Mouse (Mus musculus) gastrocnemius, postnatal 4 days (tissue): ENCODE results near the gene Aqp3. TPM values are rescaled to one million over a fixed set of nuclear protein-coding genes. Genes with fewer than 3 reads are reported as not detected.

ENCODE experiments used
- DNase-seq, 2 experiments: peaks; one replicate each; pipeline ENCODE4 v3.0.0; 2021 to 2022; ENCODE audit warnings: low spot score in 2 of 2, mixed read lengths in 2 of 2
- long read RNA-seq, 2 experiments: library from polyadenylated mRNA; stranded (forward); transcript quantifications; one replicate each; pipeline ENCODE4 v2.0.0; 2021
- total RNA-seq, 2 experiments: library from RNA; stranded (reverse); gene quantifications; 2 replicates each; pipeline ENCODE4 v1.2.3; 2021

Aqp3 gene
- total RNA-seq = under 1 TPM in 1 of 2 experiments, not detected in 1; 0.49 TPM
- long read RNA-seq, experiment 1, partial matches to known transcripts = 0 of 3 reads
- long read RNA-seq, experiment 1, other reads (novel, unspliced or antisense) = 0 of 3 reads
- long read RNA-seq, experiment 2 = 0 reads

DNA sequence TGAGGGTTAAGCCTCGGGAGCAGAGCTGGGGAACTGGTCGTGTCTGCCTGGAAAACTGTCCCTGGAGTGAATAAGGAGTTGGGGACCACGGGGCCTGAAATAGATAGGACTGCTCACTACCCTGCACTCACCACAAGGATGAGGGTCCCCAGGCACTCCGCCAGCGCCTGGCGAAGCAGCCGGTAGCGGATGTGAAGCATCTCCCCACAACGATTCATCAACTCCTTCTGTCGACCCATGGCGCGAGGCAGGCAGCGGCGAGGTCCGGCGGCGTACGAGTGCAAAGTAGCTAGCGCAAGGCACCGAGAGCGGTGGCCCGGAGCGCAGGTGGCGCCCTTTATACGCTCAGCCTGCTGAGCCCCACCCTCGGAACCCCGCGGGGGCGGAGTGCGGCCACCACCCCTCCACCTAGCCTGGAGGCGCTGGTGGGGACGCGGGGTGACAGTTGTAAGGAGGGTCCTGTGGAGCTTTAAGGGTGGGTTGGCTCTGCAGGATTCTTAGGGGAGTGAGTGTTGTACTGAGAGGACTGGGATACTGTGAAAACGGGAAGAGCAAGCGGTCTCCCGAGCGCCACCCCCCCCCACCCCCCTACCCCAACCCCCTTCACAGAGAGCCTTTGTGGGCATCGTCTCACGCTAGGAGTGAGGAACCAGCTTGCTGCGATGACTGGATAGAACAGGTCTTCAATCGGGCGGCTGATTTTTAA lies at the start of gene Aqp3:
Gene Aqp3 (minus strand): TSS at position 313 of the 706 bp plus-strand sequence.
- peak in 1 of 2 experiments; percentile 21 for DNase-seq

DNA sequence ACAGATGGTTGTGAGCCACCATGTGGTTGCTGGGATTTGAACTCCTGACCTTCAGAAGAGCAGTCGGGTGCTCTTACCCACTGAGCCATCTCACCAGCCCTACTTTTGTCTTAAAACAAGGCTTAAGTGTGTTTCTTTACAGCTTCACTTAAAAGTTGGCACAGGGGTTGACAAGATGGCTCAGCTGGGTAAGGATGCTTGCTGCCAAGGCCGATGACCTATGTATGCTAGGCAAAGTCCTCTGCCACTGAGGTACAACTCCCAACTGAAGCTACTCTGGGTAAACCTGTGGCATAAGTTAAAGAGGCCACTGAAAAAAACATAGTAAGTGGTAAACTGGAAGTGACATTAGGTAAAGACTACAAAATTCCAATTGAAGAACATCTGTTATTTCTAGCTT lies 44.6 kb upstream of the Aqp3 start:
- DNase-seq = no peak

DNA sequence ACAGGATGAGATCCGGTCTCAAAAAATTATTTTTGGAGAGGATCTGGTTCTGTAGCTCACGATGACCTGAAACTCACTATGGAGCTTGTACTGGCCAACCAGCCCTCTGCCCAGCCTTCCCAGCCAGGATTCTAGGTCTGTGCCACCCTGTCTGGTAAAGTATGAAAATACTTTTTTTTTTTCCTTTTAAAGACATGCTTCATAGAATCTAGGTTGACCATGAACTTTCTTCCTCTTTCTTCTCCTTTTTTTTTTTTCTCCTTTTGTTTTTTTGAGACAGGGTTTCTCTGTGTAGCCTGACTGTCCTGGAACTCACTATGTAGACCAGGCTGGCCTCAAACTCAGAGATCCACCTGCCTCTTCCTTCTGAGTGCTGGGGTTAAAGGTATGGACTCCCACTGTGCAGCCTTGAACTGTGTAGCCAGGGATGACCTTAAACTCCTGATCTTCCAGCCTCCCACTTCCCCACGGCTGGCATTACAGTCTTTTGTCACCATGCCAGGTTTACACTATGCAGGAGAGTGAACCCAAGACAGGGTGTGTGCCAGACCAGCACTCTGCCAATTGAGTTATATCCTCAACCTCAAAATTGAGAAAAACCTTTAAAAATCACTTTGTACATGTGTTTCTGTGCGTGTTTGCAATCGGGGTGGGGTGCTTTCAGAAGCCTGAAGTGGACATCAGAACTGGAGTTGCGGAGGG lies 42.3 kb upstream of the Aqp3 start:
- no peak for DNase-seq

DNA sequence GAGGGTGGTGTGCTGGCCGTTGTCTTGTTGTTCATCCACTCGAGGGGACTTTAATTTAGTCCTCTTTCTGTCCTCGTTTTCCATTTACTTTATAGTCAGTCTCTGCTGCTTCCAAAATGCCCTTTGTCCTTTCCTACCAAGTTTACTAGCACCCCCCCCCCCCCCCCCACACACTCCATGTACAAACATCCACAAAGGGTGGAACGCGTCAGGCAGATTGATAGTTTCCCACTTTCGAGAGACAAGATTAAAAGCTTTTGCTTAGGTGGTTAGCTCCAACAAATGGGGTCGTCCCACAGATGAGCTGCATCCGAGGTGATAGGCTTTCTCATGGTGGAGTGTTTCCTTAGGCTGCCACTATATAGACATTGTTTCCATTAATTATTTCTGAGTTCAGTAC lies 38.8 kb upstream of the Aqp3 start:
- no peak for DNase-seq

DNA sequence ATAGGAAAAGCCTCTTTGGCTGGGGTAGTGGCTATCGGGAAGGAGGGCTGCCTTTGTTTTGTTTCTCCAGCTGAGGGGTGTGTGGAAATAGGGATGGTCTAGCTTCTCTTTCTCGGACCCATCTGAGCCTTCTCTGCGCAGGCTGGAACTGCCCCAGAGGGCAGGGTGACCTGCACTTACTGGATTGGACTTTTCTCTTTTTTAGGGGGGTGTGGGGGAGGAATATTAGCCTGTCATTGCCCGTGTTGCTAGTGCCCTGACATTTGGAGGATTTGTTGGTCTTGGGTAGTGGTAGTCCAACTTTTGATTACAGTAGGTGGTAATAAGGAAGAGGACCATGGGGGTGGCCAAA lies 38.4 kb upstream of the Aqp3 start:
- peak in 1 of 2 experiments; percentile 27 for DNase-seq

DNA sequence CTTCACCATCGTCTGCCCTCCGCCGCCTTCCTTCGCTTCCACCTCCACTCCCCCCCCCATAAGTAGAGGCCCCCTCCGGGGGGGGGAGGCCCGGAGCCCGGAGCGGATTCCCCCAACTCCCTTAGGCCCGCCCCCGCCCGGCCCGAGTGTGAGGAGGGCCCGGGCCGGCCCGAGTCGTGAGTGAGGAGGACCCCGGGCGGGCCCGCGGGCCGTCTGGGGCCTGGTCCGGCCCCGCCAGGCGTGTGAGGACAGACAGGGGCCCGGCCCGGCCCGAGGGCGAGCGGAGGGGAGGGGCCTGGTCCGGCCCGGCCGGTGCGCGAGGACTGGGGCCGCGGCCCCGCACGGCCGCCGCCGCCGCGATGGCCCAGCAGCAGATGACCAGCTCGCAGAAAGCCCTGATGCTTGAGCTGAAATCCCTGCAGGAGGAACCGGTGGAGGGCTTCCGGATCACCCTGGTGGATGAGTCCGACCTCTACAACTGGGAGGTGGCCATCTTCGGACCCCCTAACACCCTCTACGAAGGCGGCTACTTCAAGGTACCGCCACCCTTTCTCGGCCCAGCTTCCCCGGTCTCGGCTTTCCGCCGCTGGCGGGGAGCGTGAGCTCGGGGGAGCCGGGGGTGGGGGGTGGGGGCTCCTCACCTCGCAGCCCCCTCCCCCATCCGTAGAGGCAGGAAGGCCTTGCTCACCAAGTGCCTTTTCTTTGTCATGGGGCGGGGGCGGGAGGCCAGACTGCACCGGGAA lies 37.9 kb upstream of the Aqp3 start, which contains the start of gene Ube2r2:
Gene Ube2r2 (plus strand): TSS at position 33 of the 743 bp plus-strand sequence.
- DNase-seq = peak; percentile 62 to 73

DNA sequence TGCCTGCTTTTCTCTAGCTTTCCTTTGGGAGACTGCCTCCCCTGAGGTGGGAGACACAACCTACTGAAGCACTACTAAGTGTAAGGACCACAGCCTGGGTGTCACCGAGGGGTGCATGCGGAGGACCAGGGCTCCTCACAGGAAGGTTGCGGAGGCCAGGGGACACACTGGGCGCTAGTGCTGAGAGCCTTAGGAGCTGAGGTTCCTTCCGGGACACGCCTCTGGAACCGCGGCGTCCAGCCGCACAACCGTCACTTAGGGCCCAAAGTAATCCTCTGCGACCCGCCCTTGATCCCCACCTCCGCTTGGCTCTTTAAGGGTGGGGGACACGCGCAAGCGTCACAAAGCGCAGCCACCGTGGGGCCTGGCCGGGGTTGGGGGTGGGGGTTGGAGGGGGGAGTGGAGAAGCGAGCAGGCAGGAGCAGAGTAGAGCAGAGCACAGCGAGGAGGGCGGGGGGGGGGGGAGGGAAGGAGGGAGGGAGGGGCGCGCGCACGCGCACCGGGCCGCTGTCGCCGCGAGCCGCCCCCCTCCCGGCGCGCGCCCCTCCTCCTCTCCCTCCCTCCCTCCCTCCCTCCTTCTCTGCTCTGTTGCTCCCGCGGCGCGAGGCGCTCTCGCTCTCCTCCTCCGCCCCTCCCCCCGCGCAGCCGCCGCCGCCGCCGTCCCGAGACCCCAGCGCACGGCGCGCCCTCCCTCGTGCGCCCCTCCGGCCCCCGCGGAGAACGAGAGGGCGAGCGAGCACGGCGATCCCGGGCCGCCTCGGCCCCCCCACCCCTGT lies 37.1 kb upstream of the Aqp3 start:
- peak; percentile 58 to 82 for DNase-seq

DNA sequence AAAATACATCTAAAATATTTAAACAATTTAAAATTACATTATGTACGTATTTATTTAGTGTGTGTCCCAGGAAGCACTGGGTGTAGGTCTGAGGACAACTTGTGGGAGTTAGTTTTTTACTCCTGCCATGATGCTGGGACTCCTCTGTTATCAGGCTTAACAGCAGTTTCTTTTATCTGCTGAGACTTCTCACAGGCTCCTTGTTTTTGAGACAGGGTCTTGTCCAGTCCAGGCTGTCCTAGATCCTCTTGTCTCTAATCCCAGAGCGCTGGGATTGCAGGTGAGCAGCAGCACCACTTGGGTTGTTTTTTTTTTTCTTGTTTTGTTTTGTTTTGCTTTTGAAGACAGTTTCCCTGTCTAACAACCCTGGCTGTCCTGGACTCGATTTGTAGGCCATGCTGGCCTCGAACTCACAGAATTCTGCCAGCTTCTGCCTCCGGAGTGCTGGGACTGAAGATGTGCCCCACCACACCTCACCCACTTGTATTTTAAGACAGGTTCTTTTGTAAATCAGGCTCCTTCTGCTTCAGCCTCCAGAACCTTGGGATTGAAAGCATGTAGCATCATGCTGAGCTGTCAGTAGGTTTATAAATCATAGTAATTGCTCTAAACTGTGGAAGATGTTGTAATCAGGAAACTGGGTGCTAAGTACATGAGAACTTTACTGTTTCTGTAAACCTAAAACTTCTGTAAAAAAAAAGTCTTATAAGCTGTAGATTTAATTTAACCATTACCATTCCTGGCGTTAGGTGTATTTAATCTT lies 35.7 kb upstream of the Aqp3 start:
- no peak for DNase-seq

DNA sequence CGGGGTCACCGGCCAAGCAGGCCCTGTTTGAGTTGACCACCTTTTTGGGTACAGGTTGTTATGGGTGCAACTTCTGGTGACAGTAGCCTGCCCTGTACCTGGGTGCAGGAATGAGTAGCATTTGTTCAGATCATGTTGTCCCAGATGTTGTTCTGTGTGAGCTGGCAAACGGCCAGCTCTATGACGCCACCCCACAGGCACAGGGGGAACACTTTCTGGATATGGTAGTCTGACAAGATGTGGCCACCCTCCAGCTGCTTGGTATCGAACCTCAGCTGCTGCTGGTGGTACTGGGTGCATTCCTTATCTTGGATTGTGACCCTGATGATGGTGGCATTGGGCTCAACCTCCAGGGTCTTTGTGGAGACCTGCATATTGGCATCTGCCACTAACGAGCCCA lies 34.5 kb upstream of the Aqp3 start:
- DNase-seq = no peak

DNA sequence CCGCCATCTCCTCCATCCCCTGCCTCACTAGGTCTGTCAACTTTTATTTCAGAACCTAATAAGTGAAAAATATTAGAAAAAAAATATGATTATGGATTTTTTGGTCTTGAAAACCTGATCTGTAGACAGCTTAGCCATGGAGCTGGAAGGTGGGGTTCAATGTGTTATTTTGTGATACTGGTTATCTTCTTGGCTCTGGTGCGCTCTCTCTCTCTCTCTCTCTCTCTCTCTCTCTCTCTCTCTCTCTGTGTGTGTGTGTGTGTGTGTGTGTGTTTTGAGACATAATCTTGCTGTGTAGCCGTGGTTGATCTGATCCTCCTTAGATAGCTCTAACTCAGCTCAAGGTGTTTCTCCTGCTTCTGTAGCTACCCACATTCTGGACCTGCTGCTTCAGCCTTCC lies 31.9 kb upstream of the Aqp3 start:
- no peak for DNase-seq

DNA sequence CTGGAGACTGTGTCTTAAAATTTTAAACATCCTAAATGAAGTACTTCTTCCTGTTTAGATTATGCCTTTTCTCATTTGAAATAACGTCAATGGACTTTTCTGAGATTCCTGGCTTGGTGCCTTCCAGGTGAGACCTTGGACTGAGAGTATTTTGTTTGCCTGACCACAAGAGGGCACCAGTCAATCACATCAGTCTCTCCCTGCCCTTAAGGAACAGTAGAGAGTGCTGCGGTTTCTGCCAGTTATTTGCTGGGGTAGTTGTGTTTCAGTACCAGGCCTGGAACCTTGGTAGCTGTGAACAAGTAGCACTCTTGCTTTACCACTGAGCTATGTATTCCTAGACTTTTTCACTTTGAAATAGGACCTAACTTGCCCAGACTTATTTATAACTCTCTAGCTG lies 31.4 kb upstream of the Aqp3 start:
- DNase-seq = no peak

DNA sequence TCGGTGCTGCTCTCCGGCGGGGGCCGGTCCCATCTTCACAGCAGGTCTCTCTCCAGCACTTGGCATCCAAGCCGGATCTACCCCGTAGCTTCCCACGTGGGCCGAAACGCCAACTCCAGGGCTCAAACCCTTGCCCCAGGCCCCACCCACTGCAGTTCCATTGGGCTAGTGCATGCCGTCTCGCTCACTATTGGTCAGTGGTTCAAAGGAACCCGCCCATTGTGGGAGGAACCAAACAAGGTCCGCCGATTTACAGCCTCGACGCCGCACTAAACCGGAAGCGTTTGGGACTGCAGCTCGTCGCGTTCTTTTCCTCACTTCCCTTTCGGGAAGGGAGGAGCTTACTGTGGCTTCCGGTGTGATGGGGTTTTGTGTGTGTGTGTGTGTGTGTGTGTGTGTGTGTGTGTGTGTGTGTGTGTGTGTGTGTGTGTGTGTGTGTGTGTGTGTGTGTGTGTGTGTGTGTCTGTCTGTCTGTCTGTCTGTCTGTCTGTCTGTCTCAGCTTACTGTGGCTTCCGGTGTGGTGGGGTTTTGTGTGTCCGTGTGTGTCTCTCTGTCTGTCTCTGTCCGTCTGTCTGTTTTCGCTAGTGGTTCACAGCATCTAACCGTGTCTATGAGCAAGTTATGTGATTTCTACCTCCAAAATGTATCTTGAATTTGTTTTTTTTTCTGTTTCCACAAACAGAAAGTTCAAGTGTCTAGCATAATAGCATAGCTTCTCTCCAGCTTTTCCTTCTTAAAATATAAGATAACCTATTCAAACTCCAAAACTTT lies 26.4 kb upstream of the Aqp3 start, which contains the start of gene Nol6:
Gene Nol6 (minus strand): TSS at position 276 of the 772 bp plus-strand sequence.
- peak; percentile 86 to 97 for DNase-seq

DNA sequence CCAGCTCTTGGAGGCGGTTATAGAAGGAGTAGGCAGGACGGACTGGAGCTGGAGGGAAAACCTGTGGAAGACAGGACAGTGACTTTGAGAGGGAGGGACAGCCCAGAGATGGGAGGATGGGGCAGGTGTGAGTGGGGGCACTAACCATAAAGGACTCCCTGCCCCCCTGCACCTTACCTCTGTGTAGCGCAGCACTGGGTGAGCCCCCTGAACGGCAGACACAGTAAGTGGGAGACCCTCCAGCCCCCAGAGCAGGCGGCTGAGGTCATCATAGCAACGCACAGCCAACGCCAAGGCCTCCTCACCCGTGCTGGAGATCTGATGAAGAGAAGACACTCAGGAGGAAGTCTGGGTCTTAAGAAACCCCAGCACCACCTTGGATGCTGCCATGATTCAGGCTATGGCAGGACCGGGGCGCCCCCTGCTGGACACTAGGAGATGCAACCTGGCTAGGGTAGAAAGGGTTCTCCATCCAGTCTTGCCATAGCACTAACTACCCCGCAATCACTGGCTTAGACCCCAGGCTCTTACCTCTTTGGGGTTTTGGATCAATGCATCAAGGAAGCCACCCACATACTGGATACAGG lies 20.8 kb upstream of the Aqp3 start:
- peak; percentile 60 to 64 for DNase-seq

DNA sequence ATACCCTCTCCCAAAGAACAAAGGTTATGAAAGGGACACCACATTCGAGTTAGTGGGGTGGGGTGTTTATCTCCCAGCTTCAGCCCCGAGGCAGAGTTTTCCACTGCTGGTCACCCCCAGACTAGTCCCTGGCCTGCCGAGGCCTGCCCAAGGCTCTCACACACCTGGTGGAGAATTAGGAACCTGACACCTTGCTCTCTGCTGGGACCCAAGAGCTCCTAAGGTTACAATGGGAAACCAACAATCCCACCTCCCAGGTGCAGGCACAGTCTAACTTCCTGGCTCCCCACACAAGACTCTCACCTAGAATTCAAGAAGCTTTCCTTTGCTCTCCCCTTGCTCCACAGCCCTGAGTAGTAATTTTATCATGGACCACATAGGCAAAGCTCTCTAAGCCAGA lies 18.8 kb upstream of the Aqp3 start:
- no peak for DNase-seq

DNA sequence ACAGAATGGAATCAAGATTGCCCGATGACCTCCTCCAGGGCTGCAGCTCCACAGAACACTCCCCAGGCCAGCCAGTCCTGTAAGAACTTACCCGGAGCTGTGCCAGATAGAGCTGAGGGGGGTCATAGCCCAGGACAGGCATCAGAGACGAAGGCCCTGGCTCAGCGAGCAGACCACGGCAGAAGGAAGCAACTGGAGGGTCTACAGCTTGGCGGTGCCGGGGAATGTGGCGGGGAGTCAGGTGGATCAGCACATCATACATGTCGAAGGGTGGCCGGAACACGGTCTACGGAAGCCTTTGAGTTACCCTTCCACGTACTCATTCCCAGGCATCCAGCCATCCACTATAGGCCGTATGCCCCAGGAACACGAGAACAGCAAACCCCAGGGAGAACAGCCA lies 17.8 kb upstream of the Aqp3 start:
- DNase-seq = no peak

DNA sequence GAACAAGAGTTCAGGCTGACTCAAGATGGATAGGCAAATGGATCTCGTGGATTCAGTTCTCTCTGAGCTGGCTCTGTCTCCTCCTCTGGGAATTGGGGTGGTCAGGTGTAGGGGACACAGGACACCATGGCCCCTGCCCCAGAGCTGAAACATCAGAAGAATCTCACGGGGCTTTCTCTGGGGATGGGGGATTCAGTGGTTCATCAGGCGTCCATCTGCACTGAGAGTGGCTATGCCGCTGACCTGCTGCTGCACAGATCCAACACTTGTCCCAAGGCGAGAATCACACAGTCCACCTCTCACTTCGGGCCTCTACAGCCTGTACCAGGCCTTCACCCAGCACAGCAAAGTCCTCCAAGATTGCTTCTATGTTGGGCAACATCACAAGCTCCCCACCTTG lies 17.1 kb upstream of the Aqp3 start:
- no peak for DNase-seq

DNA sequence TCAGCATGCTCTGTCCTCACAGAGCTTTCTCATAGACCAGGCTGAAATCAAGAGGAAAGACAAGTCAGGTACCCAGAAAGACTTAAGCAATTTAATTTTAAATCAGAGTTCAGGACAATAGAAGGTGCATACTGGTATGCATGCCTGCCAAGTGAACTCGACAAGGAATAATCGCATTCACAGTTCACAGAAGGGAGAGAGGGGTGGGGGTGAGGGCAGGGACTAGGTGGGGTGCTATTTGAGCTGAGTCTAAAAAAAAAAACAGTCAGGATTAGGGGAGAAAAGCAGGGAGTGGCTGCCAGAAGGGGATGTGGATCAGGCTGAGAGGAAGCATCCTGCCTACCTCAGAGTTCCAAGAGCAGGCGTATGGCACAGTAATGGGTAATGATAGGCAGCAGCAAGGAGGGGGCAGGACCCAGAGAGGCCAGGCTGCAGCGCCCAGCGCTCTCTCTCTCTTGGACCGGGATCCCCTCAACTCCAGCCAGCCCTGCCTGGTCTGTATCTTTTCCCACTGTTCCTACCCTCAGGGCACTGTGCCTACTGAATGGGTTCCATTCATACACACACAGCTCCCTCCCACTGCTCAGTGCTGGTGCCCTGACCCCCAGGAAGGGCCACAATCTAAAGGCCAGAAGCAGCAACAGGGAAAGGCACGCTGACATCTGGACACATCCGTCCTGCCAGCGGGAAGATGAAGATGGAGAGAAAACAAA lies 16.5 kb upstream of the Aqp3 start:
- DNase-seq = no peak

DNA sequence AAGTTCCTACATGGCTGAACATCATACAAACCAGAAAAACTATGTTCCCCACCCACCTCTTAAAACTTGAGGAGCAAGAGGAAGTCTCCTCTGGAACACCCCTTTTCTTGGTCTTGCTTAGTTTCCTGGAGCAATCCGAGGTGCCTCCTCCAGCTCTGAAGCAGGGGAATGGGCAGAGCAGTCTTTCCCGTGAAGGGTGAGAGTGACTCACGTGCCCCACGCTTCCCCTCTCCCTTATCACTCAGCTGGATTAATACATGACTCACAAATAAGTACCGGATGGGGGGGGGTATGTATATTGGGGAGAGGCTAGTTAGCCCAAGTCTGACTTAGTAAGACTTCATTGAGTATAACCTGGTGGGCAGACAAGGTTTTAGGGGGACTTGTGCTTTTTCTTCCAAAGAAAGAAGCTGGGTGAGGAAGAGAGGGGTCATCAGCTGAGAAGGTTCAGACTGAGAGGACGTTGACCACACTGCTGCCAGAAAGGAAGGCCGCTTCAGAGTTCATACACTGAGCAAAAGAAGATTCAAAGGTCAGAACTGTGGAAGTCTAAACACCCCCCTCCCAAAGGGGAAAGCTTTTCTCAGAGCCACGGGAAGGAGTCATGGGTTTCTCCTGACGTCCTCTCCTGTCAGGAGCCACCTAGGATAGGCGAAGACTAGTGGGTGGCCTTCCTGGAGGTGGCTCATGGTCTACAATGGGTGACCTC lies 10.9 kb upstream of the Aqp3 start:
- DNase-seq = no peak
